Mouse (Mus musculus) B cell, adult (primary cell): ENCODE results near the gene Zc3h6. TPM values are rescaled to one million over a fixed set of nuclear protein-coding genes. Genes with fewer than 3 reads are reported as not detected.

Source experiments
- total RNA-seq: library from RNA; stranded (reverse); gene quantifications from 4 replicates; pipeline ENCODE4 v1.2.4, GENCODE M21; 2023; ENCODE audit not compliant: inconsistent age

The Zc3h6 gene
- total RNA-seq, result 9.8 to 10.4 TPM (median 10.1 TPM) in 4 replicates

GRCm38 (mm10) chr2:128966641-128967580, at the start of gene Zc3h6:
Gene Zc3h6 (plus strand): TSS chr2:128967402.

DNA sequence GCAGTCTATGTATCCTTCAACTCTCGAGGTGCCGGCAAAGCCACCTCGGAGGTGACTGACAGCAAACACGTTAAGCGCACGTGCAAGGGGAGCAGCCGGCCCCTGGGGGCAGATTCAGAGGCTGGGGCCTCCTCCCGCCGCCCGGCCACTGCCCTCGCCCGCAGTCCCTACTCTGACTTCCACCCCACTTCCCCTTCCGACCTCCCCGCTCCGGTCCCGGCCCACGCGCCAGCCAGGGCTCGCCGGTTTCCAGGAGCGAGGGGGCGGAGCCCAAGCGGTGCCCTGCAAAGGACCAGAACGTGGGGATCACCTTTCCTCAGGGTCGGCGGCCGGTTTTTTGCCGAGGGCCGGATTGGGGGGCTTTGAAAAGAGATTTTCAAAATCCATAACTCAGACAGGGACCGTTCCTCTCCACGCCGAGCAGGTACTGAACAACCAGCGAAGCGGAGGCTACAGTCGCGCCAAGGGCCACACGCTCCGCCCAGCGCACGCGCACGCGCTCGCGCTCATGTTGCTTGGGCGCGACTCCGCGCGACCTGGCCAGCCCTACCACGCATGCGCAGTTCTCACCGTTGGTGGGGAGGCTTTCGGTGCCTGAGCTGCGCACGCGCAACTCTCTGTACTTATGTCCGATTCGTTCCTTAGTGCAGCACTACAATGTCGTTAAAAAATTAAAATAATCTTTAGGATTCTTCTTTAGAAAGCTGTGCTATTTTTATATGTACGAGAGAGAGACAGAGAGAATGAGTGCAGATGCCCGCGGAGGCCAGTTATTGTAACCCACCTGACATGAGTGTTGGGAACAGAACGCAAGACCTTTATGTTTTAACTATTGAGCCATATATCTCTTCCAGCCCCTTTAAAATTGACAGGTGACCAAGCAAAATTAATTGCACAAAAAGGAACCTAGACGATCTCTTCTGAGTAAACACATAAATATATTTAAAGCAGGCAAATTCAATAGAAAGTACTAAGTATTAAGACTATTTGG, 23.4 kb upstream of the Zc3h6 start, which contains the start of gene Zc3h8:
Gene Zc3h8, minus strand, starts transcription at position 540 of the 991 bp plus-strand sequence.

DNA sequence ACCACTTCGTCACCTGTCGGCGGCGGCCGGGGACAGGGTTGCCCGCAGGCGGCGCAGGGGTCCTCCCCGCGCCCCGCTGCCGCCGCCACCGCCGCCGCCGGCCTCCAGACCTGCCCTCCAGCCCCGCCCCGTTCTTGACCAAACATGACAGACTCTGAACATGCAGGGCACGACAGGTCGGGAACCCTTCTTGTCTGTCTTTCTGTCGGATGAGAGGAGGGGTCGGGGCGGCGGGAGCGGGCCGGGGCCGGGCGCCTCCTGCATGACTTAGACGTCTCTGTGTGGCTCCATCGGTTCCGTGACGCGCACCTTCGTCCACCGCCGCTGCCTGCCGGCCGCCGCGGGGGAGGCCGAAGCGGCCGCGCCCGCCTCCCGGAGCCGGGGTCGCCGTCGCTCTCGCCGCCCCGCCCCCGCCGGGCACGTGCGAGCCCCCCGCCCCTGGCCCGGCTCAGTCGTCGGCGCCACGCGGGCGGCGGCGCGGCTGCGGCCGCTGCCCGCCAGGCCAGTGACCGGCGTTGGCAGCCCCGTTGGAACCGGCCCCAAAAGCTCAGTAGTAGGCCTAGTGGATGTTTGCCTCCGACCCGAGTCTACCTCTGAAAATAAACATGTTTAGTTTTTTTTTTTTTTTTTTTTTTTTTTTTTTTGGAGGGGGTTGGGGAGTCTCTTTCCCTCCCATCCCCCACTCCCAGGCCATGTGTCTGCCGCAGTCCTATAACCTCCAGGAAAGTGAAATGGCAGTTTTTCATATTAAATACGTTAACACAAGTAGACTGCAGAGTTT, 649 bp downstream of the Zc3h6 start, which contains the start of gene Gm10762:
Gene Gm10762, minus strand, starts transcription at position 65 of the 781 bp plus-strand sequence.

DNA sequence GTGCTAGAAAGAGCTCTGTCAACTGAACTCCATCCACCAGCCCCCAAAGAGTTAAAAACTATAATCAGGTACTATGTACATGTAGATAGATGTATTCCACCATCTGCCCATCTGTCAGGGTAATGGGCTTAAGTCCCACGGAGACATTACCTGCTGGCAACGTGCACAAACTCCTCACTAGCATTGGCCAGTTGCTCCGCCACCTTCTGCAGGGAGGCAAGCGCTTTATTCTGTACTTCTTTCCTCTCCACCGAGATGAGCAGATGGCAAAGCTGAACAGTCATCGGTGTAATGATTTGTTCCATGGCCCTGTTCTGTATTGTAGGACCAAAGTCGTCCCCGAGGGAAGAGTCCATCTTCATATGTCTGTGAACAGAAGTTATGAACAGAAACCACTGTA, 80.6 kb downstream of the Zc3h6 start, which contains the start of gene Vinac1:
Gene Vinac1, minus strand, starts transcription at position 362 of the 400 bp plus-strand sequence.

DNA sequence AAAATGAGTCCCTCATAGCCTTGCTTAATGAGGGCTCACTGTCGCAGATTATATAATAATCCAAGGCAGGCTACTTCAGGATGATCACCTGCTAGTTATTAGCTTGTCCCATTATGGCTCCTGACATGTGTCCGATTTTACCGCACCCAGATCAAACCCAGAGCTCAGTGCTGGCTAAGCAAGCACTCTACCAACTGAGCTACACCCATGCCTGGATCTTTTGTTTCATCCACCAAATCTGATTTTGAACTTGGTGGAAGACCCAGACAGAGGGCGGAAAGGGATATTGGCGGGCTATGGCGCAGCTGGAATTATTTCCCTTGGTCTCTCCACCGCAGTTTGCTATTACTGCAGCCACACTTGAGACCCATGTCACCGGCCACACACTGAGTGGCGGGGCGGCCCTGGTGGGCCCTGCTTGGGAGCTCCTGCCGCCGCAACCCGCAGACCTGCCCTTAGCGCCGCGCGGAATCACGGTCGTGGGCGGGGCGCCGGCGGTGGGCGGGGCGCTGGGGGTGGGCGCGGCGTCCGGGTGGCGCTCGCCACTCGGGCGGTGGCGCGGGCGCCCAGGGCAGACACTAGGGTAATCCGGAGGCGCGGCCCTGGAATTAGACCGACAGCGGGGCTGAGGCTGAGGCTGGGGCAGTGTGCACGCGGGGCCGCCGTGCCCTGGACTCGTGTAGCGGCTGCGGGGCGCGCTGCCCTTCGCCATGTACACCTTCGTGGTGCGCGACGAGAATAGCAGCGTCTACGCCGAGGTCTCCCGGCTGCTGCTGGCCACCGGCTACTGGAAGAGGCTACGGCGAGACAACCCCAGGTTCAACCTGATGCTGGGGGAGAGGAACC, 98.5 kb downstream of the Zc3h6 start, which contains the start of gene Ttl:
Gene Ttl, plus strand, starts transcription at position 506 of the 846 bp plus-strand sequence.

Other genes starting within 250 kb of the Zc3h6 start
- gene Tmem87b, start 149.3 kb upstream of the Zc3h6 start, total RNA-seq, result 32.3 to 45.5 TPM (median 37.0 TPM) in 4 replicates
- gene Fbln7, start 104.4 kb upstream of the Zc3h6 start, total RNA-seq, result not detected in 4 replicates
- 4.3 to 7.2 TPM (median 5.5 TPM) in 4 replicates for gene Zc3h8, start 23.3 kb upstream of the Zc3h6 start, total RNA-seq
- gene Gm10762, start 323 bp downstream of the Zc3h6 start, total RNA-seq, result 2.9 to 5.1 TPM (median 3.8 TPM) in 4 replicates
- gene Vinac1, start 80.8 kb downstream of the Zc3h6 start, total RNA-seq, result 0.16 to 0.19 TPM in 2 of 4 replicates, not detected in the others
- 3.9 to 6.2 TPM (median 4.6 TPM) in 4 replicates for gene Ttl, start 98.5 kb downstream of the Zc3h6 start, total RNA-seq
- 48.7 to 60.0 TPM (median 52.7 TPM) in 4 replicates for gene Polr1b, start 133.6 kb downstream of the Zc3h6 start, total RNA-seq
- gene Chchd5, start 162.3 kb downstream of the Zc3h6 start, total RNA-seq, result 17.4 to 23.4 TPM (median 19.3 TPM) in 4 replicates
- 200 to 219 TPM (median 208 TPM) in 4 replicates for gene Slc20a1, start 231.4 kb downstream of the Zc3h6 start, total RNA-seq